Mouse (Mus musculus): ENCODE data around the gene Bmp2k.

DNA sequence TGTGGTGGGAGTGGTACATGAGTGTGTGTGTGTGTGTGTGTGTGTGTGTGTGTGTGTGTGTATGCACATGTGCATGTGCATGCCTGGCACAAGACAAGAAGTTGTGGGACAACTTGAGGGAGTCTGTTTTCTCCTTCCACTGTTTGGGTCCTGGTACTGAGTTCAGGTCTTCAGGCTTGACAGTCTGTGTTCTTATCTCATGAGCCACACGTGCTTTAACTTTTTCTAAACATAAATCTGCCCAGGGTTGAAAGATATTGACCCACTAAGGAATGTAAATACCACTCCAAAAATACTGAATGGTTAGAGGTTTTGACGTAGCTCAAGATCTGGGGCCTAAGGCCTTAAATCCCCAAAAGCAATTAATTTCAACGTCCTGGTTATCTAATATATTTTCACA, 23.8 kb upstream of the Bmp2k start:
- TF ChIP-seq POLR2A (IDR thresholded peaks at IDR 0.05; ENCODE audit: control insufficient read depth, low read depth, low read length) = no peak
- TF ChIP-seq CTCF (IDR thresholded peaks at IDR 0.05; ENCODE audit: control insufficient read depth, insufficient read depth, insufficient replicate concordance, low read depth, low read length) = no peak
